Mouse (Mus musculus): ENCODE results near the gene Map3k5.

DNA sequence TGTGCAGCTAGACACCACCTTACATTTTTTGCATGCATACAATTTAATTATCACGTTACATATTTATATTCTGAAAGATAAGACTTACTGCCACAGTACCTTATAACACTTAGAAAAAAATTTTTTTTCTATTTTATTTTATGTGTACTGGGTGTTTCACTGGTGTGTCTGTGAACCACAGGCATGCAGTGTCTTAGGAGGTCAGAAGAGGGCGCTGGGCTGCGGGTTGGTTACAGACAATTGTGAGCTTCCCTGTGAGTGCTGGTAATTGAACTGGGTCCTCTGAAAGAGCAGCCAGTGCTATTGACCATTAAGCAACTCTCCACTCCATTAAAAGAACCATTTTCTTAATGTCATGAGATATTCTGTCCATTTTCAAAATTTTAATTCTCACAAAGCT lies 43.3 kb downstream of the Map3k5 start:
- TF ChIP-seq CTCF (IDR thresholded peaks at IDR 0.05; ENCODE audit: insufficient read depth, low read length) = 0 out of 2 replicates have a peak, but pooled peaks have one; percentile 18
- no peak for TF ChIP-seq POLR2A (IDR thresholded peaks at IDR 0.05; ENCODE audit: borderline replicate concordance, extremely low read depth, low read depth, low read length)

Data from lung, adult 2 months (tissue).